Mouse (Mus musculus): ENCODE data around the gene Ppox. TPM values are rescaled to one million over a fixed set of nuclear protein-coding genes. Genes with fewer than 3 reads are reported as not detected.
A peak's percentile ranks its signal among the peaks of the same experiment; 100 is the strongest.

The Ppox gene
- polyA plus RNA-seq, 1 experiment from 2014 or later, result 54.3 TPM

DNA sequence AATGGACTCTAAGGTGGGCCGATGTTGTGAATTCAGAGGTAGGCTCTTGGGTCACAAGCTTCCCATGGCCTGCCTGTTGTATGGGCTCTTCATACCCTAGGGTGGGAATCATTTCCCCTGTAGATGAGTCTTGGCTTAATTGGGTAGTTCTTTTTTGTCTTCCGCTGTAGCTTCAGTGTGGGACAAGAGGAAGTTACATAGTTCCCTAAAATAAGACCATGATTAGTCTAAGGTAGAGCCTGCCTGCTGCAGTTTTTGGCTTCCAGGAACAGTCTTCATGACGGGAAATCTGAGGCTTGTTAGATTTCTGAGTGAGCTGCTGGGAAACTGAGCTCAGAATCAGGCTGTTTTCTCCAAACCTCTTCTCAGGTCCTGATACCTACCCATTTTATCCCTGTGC, 8.9 kb downstream of the Ppox start:
- Histone ChIP-seq H3K27me3 (replicated peaks) (no peaks in the 10 kb centered on the region), H3K36me3 (peaks cover 53% of the 10 kb centered on the region), H3K4me1 (peaks cover 12% of the 10 kb centered on the region), H3K9ac (no peak overlapping the region), H3K4me3 (no peak overlapping the region), H3K27ac (no peak overlapping the region), H3K9me3 (no peaks in the 10 kb centered on the region), H3K4me2 (replicated peaks) (no peak overlapping the region)
- WGBS, result 94% methylated on average over 3 of the region's 3 CpGs
- ATAC-seq (ENCODE audit: low FRiP score, low read depth), result no peak

DNA sequence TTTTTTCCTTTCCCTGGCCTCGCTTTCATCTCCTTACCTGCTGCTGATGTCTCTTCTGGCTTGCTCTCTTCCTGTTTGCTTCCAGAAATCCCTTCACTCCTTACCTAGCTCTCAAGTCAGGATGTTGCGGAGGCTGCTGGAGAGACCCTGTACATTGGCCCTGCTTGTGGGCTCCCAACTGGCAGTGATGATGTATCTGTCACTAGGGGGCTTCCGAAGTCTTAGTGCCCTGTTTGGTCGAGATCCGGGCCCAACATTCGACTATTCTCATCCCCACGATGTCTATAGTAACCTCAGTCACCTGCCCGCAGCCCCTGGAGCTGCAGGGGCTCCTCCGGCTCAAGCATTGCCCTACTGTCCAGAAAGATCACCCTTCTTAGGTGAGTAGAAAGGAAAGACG, 9.4 kb downstream of the Ppox start:
- no peak overlapping the region for H3K9ac ChIP-seq
- no peak overlapping the region for H3K27ac ChIP-seq
- H3K9me3 ChIP-seq, result no peaks in the 10 kb centered on the region
- no peak for ATAC-seq (ENCODE audit: low FRiP score, low read depth)
- no peaks in the 10 kb centered on the region for H3K27me3 ChIP-seq (replicated peaks)
- peak overlapping the region; percentile 16; the same call in 1 of the 2 replicates for H3K4me2 ChIP-seq (replicated peaks)
- H3K4me1 ChIP-seq, result peaks cover 12% of the 10 kb centered on the region
- H3K36me3 ChIP-seq, result peaks cover 48% of the 10 kb centered on the region
- WGBS, result 77% methylated on average over 10 of the region's 10 CpGs
- H3K4me3 ChIP-seq, result no peak overlapping the region

DNA sequence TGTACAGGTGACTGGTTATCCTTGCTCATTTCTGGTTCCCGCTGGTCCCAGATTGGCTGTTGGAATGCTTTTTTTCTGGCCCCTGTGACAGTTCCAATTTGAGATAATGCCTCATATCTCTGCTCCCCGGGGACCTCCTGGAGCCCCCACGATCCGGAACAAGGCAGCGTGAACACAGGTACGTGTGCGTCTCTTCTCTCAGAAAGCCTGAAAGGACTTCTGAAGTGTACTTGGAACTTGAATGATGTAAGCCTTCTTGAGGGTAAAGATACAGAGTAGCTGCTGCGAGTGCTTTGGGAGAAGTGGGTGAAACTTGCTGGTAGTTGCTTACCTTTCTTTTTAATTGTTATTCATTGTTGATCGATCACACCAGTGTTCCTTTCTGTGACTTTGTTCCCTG, 9.8 kb downstream of the Ppox start:
- H3K4me1 ChIP-seq, result peaks cover 12% of the 10 kb centered on the region
- peak overlapping the region; percentile 68; the same call in 1 of the 2 replicates for H3K9ac ChIP-seq
- H3K4me3 ChIP-seq, result peak overlapping the region; percentile 68
- WGBS, result 60% methylated on average over 9 of the region's 9 CpGs
- H3K9me3 ChIP-seq, result no peaks in the 10 kb centered on the region
- peak overlapping the region; percentile 84 for H3K4me2 ChIP-seq (replicated peaks)
- no peak for ATAC-seq (ENCODE audit: low FRiP score, low read depth)
- H3K36me3 ChIP-seq, result peaks cover 44% of the 10 kb centered on the region
- no peak overlapping the region for H3K27ac ChIP-seq
- no peaks in the 10 kb centered on the region for H3K27me3 ChIP-seq (replicated peaks)

DNA sequence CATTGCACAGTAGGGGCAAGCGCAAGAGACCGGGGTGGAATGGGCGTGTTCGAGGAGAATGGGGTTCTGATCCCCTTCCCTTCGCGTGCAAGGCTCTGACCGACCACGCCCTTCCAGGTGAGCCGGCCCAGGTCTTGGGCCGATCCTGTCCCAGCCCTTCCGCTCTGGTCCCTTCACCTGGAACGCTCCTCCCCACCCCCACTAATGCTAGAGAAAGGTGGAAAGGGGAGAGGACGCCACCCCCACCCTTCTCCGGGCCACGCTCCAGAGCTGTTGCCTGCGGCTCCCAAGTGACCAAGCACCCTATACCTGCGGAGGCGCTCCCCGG, 10.4 kb downstream of the Ppox start:
- peak overlapping the region; percentile 84 for H3K4me2 ChIP-seq (replicated peaks)
- WGBS, result 1% methylated on average over 19 of the region's 19 CpGs
- H3K27me3 ChIP-seq (replicated peaks), result no peaks in the 10 kb centered on the region
- H3K9me3 ChIP-seq, result no peaks in the 10 kb centered on the region
- H3K36me3 ChIP-seq, result peaks cover 37% of the 10 kb centered on the region
- no peak overlapping the region for H3K27ac ChIP-seq
- peaks cover 12% of the 10 kb centered on the region for H3K4me1 ChIP-seq
- H3K4me3 ChIP-seq, result peak overlapping the region; percentile 68
- H3K9ac ChIP-seq, result peak overlapping the region; percentile 68
- ATAC-seq (ENCODE audit: low FRiP score, low read depth), result peak; percentile 76

DNA sequence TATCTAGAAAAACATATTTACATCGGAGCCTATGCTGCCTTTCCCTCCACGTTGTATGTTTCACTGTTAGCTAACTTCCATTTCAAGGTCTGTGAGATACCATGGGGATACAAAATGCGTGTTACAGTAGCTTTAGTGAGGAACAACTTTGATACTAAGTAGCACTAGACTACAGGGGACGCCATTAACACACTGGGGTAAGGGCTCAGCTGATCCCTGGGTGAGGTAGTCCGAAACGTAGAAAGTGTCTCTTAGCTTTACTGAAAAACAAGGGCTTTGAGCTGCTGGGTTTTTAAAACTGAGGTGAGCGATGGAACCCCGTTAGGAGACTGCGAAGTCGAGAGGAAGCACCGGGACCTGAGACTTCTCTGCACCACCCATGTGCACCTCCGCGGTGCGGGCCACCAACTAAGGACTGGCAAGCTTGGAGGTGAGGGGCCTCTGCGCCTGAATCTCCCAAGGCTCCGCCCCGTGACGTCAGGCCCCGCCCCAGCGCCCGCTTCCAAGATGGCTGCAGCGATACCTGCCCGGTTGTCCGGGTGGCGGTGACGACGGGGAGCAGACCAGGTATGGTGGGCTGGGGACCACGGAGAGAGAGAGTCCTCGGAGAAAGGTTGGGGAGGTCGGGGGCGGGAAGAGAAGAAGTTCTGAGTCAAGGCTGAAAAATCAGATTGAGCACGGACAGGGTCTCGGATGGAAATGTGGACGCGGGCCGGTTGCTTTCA, 11.0 kb downstream of the Ppox start, which contains the start of gene B4galt3:
TSS of gene B4galt3 (plus strand) at position 481 of the 725 bp plus-strand sequence.
- 4% methylated on average over 36 of the region's 36 CpGs for WGBS
- peak within 1 kb of the TSS; percentile 68 for H3K4me3 ChIP-seq
- H3K4me1 ChIP-seq, result peaks cover 12% of the 10 kb centered on the region
- no peaks in the 10 kb centered on the region for H3K9me3 ChIP-seq
- peak within 1 kb of the TSS; percentile 84 for H3K4me2 ChIP-seq (replicated peaks)
- ATAC-seq (ENCODE audit: low FRiP score, low read depth), result peak; percentile 97
- no peaks in the 10 kb centered on the region for H3K27me3 ChIP-seq (replicated peaks)
- H3K9ac ChIP-seq, result peak within 1 kb of the TSS; percentile 68
- peaks cover 32% of the 10 kb centered on the region for H3K36me3 ChIP-seq
- H3K27ac ChIP-seq, result no peak within 1 kb of the TSS

DNA sequence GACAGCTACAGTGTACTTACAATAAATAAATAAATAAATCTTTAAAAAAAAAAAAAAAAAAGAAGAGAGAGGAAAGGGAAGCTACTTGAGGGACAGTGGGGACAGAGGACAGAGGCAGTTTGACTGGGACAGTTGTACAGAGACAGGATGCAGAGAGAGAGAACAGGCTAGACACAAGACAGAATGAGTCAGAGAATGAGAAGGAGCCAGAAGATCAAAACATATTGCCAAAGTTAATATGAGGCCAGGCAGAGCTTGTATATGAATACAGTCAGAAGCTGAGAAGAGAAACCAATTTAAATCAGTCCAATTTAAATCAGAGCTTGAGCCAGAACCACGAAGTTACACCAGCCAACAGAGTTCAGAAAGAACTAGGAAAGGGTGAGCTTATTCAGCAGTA, 12.6 kb downstream of the Ppox start:
- no peak overlapping the region for H3K9ac ChIP-seq
- no peaks in the 10 kb centered on the region for H3K9me3 ChIP-seq
- peaks cover 15% of the 10 kb centered on the region for H3K36me3 ChIP-seq
- H3K4me3 ChIP-seq, result no peak overlapping the region
- peaks cover 12% of the 10 kb centered on the region for H3K4me1 ChIP-seq
- no peak for ATAC-seq (ENCODE audit: low FRiP score, low read depth)
- H3K27me3 ChIP-seq (replicated peaks), result no peaks in the 10 kb centered on the region
- H3K27ac ChIP-seq, result no peak overlapping the region
- H3K4me2 ChIP-seq (replicated peaks), result no peak overlapping the region
- WGBS, result 56% methylated on average over 1 of the region's 1 CpGs

DNA sequence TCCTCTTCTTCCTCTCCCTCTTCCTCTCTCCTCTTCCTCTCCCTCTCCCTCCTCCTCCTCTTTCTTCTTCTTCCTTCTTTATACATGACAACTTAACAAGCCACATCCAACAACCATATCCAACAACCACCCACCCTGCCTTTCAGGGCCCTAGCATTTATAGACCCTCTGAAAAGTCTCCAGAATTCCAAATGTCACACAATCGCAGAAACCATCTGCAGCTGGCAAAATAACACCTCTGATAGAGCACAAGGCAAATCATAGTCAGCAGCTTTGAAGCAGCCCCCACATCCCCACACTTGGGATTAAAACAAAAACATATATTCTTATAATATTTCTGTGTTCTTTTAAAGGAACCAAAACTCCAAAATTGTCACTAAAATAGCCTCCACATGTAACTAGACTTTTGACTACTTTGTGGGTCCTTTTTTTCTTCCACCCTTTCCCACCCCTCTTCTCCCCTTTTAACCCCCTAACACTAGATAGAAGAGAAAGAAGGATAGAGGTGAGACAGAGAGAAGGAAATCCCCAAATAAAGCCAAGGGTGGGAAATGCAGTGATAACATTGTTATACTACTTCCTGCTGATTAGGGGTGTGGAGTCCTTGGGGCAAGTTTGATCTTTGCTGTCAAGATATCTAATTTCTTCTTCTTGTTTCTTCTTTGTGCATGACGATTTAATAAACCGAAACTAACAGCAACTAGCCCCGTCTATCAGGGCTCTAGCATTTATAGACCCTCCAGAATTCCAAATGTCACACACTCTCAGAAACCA, 14.8 kb downstream of the Ppox start:
- no peaks in the 10 kb centered on the region for H3K9me3 ChIP-seq
- no peak overlapping the region for H3K27ac ChIP-seq
- no peak overlapping the region for H3K4me2 ChIP-seq (replicated peaks)
- 87% methylated on average over 4 of the region's 4 CpGs for WGBS
- no peaks in the 10 kb centered on the region for H3K27me3 ChIP-seq (replicated peaks)
- H3K9ac ChIP-seq, result no peak overlapping the region
- ATAC-seq (ENCODE audit: low FRiP score, low read depth), result no peak
- no peaks in the 10 kb centered on the region for H3K36me3 ChIP-seq
- peaks cover 5% of the 10 kb centered on the region for H3K4me1 ChIP-seq
- H3K4me3 ChIP-seq, result no peak overlapping the region

DNA sequence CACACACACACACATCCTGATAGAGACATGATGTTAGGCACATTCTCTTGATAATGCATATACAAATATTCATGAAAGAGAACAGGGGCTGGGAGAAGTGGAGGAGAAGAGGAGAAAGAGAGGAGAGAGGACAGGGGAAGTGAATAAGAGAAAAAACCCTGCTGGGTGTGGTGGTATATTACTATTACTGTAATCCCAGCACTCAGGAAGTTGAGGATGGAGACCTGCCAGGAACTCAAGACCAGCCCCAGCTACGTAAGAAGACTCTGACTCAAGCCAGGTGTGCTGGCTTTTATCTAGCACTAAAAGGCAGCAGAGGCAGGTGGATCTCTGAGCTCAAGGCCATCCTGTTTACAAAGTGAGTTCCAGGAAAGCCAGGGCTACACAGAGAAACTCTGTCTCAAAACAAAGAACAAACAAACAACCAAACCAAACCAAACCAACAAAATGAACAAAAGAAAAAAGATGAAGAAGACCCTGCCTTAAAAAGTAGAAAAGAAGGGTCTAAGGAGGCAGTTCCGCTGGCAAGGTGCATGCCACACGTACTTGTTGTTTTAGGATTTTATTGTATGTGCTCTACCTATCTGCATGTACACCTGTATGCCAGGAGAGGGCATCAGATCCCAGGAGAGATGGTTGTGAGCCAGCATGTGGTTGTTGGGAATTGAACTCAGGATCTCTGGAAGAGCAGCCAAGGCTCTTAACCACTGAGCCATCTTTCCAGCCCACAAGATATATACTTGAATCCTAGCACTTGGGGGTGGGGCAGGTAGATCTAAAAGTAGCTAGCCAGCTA, 17.1 kb downstream of the Ppox start:
- Histone ChIP-seq H3K4me2 (replicated peaks) (peak overlapping the region; percentile 54), H3K27me3 (replicated peaks) (no peaks in the 10 kb centered on the region), H3K9ac (no peak overlapping the region), H3K9me3 (no peaks in the 10 kb centered on the region), H3K4me1 (no peaks in the 10 kb centered on the region), H3K36me3 (peaks cover under 1% of the 10 kb centered on the region; the same call in 1 of the 2 replicates), H3K4me3 (no peak overlapping the region), H3K27ac (no peak overlapping the region)
- ATAC-seq (ENCODE audit: low FRiP score, low read depth), result no peak
- 87% methylated on average over 3 of the region's 3 CpGs for WGBS

DNA sequence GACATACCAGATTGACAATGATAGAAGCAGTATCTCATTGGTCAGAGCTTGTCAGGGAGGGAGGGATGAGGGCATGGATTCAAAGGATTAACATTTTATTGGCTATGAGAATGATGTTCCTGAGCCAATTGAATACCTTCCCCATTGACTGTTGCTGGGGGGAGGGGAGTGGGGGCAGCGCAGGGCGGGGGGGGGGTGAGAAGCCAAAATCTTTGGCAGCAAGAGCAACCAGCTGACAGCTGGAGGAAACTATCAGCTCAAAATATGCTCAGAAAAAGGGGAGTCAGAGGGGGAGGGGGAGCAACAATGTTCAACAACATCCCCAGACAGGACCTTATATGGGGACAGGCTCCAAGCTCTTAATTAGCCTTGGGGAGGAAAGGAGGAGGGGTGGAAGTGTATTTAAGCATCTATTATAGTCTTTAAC, 17.8 kb downstream of the Ppox start:
- H3K9me3 ChIP-seq, result no peaks in the 10 kb centered on the region
- no peak overlapping the region; the same call in 1 of the 2 replicates for H3K4me3 ChIP-seq
- H3K4me2 ChIP-seq (replicated peaks), result peak overlapping the region; percentile 54
- no peaks in the 10 kb centered on the region for H3K27me3 ChIP-seq (replicated peaks)
- H3K9ac ChIP-seq, result no peak overlapping the region; the same call in 1 of the 2 replicates
- ATAC-seq (ENCODE audit: low FRiP score, low read depth), result peak; percentile 84
- WGBS, result 0% methylated on average over 1 of the region's 2 CpGs
- H3K36me3 ChIP-seq, result peaks cover 4% of the 10 kb centered on the region; the same call in 1 of the 2 replicates
- no peaks in the 10 kb centered on the region for H3K4me1 ChIP-seq
- H3K27ac ChIP-seq, result no peak overlapping the region

DNA sequence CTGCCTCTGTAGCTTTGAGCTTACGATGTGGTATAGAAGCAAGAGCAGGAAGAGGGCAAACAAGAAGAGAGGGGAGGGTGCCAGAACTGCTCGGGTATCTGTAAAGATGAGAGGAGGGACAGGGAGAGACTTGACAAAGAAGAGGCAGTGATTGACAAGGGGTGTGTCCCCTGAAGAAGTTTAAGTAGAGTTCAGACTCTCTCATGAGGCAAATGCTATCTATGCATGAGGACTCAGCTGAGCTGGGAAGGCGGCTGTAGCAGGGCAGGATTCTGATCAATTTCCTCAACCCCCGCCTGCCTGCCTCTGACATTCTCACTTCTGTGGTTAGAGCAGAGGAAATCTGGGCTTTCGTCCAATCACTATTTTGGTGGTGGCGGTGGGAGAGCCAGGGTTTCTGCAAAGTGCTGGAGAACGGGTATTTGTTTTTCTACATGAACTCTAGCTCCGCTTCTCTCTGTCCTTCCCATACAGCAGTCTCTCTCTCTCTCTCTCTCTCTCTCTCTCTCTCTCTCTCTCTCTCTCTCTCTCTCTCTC, 18.3 kb downstream of the Ppox start:
- ATAC-seq (ENCODE audit: low FRiP score, low read depth), result peak; percentile 67
- Histone ChIP-seq H3K4me2 (replicated peaks) (peak overlapping the region; percentile 54), H3K27me3 (replicated peaks) (no peaks in the 10 kb centered on the region), H3K4me3 (no peak overlapping the region; the same call in 1 of the 2 replicates), H3K9ac (peak overlapping the region; percentile 13; the same call in 1 of the 2 replicates), H3K9me3 (no peaks in the 10 kb centered on the region), H3K36me3 (peaks cover 4% of the 10 kb centered on the region; the same call in 1 of the 2 replicates), H3K4me1 (no peaks in the 10 kb centered on the region), H3K27ac (no peak overlapping the region)
- 13% methylated on average over 8 of the region's 8 CpGs for WGBS

DNA sequence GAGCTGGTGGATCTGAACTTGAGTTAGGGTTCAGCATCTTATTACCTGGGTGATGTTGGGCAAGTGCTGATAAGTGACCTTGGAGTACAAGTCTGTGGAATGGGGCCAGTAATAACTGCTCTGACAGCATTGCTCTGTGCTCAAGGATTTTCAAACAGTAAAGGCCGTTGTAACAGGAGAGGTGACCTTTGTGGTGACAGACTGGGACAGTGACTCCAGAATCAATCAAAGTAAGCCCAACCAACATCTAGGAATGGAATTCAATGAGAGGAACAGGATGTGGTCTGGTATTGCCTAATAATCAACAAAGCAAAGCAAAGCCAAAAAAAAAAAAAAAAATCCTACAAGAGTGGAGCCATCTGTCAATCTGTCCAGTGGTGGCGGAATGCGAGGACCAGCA, 20.7 kb downstream of the Ppox start:
- H3K9ac ChIP-seq, result no peak overlapping the region

More for the DNA sequence above, 20.7 kb downstream of the Ppox start:
- Histone ChIP-seq H3K36me3 (peaks cover 4% of the 10 kb centered on the region; the same call in 1 of the 2 replicates), H3K4me3 (no peak overlapping the region), H3K27ac (no peak overlapping the region), H3K4me1 (no peaks in the 10 kb centered on the region), H3K9me3 (no peaks in the 10 kb centered on the region), H3K4me2 (replicated peaks) (no peak overlapping the region), H3K27me3 (replicated peaks) (no peaks in the 10 kb centered on the region)
- 76% methylated on average over 3 of the region's 3 CpGs for whole genome bisulfite sequencing
- no peak for ATAC-seq (ENCODE audit: low FRiP score, low read depth)

Measured in neural tube, embryonic 12.5 days (tissue).